9 mouse cellular contexts compared by ENCODE assay signal in genomic region chr1:165046637-165047036, GRCm38 (mm10).
DNase-seq lines count a peak whose midpoint lies in the region; ATAC-seq and TF ChIP-seq lines count a peak whose summit lies in the region.
"Had no signal": no experiment of that assay in that cellular context is flagged by ENCODE, and none has a peak within 500 bp of the region (broad histone marks: within the 10 kb centered on the region; RNA-seq: fewer than 3 reads in every experiment).

No protein-coding gene starts in this region.

- TF ChIP-seq CTCF in kidney, adult 2 months (conservative IDR thresholded peaks at IDR 0.05; ENCODE audit: insufficient read depth, insufficient read length, low read depth, low read length): no peak
- no peak for TF ChIP-seq CTCF in gastrocnemius, adult 2 months (IDR thresholded peaks at IDR 0.05)
- no peak for TF ChIP-seq CTCF in lung, postnatal 0 days (IDR thresholded peaks at IDR 0.05)

- no peaks in the 10 kb centered on the region for H3K36me3 ChIP-seq in kidney, embryonic 14.5 days (ENCODE audit: control insufficient read depth, insufficient read depth, low read length)
- H3K36me3 ChIP-seq in kidney, adult 2 months (ENCODE audit: control insufficient read depth, insufficient read depth, low read length): no peaks in the 10 kb centered on the region
- H3K36me3 ChIP-seq in hindbrain, embryonic 14.5 days (replicated peaks; ENCODE audit: control insufficient read depth, insufficient read depth): no peaks in the 10 kb centered on the region
- no peaks in the 10 kb centered on the region for H3K36me3 ChIP-seq in lung, postnatal 0 days (ENCODE audit: insufficient read depth, low read length)

- ATAC-seq in kidney, embryonic 14.5 days (ENCODE audit: low FRiP score, low TSS enrichment): peak; percentile 89
- ATAC-seq in hindbrain, embryonic 14.5 days (ENCODE audit: low FRiP score): peak; percentile 60
- peak; percentile 43 for ATAC-seq in lung, postnatal 0 days

- TF ChIP-seq POLR2A in kidney, adult 2 months (IDR thresholded peaks at IDR 0.05; ENCODE audit: low read depth, low read length): no peak

- intact Hi-C loops in gastrocnemius, adult 2 months (cut with DNase I): no loop called here

- H3K9ac ChIP-seq in kidney, embryonic 14.5 days (ENCODE audit: low read depth, low read length): no peak overlapping the region
- H3K9ac ChIP-seq in hindbrain, embryonic 14.5 days: peak overlapping the region; percentile 39; the same call in 1 of the 2 replicates
- no peak overlapping the region for H3K9ac ChIP-seq in lung, postnatal 0 days (replicated peaks; ENCODE audit: low read depth)

- no peaks in the 10 kb centered on the region for H3K9me3 ChIP-seq in kidney, embryonic 14.5 days (ENCODE audit: control insufficient read depth, low read length)
- H3K9me3 ChIP-seq in hindbrain, embryonic 14.5 days (ENCODE audit: control insufficient read depth, low read length): no peaks in the 10 kb centered on the region
- no peaks in the 10 kb centered on the region for H3K9me3 ChIP-seq in lung, postnatal 0 days (ENCODE audit: low read length)

- DNase-seq in kidney, adult 2 months: no peak
- DNase-seq in cerebellum, postnatal 25 days: peak; percentile 48 to 51
- DNase-seq in gastrocnemius, adult 2 months: peak; percentile 41
- DNase-seq in hindbrain, embryonic 14.5 days (ENCODE audit: low spot score): peak; percentile 46
- DNase-seq in lung, postnatal 0 days (ENCODE audit: low spot score): peak; percentile 17
- DNase-seq in retina, postnatal 1 day: peak; percentile 32
- DNase-seq in B cell, adult 2 months: no peak

- no peak for TF ChIP-seq EP300 in lung, postnatal 0 days (IDR thresholded peaks at IDR 0.05)

- H3K27me3 ChIP-seq in kidney, embryonic 14.5 days (ENCODE audit: control insufficient read depth, insufficient read depth, low read length): no peaks in the 10 kb centered on the region
- H3K27me3 ChIP-seq in kidney, adult 2 months (replicated peaks; ENCODE audit: control insufficient read depth, insufficient read depth, low read length): no peaks in the 10 kb centered on the region
- H3K27me3 ChIP-seq in hindbrain, embryonic 14.5 days (ENCODE audit: control insufficient read depth, insufficient read depth, low read length): no peaks in the 10 kb centered on the region
- no peaks in the 10 kb centered on the region for H3K27me3 ChIP-seq in lung, postnatal 0 days (replicated peaks; ENCODE audit: insufficient read depth, low read length)

- 9% methylated on average over 7 of the region's 7 CpGs for WGBS in kidney, embryonic 14.5 days
- 26% methylated on average over 7 of the region's 7 CpGs for WGBS in kidney, adult 2 months
- 25% methylated on average over 7 of the region's 7 CpGs for WGBS in hindbrain, embryonic 14.5 days
- WGBS in lung, postnatal 0 days: 11% methylated on average over 6 of the region's 7 CpGs

- no peak overlapping the region for H3K27ac ChIP-seq in kidney, embryonic 14.5 days (ENCODE audit: low read depth, low read length)
- no peak overlapping the region for H3K27ac ChIP-seq in kidney, adult 2 months (ENCODE audit: insufficient read depth, low read depth, low read length)
- H3K27ac ChIP-seq in gastrocnemius, adult 2 months: peak overlapping the region; percentile 16
- peak overlapping the region; percentile 82 for H3K27ac ChIP-seq in hindbrain, embryonic 14.5 days
- no peak overlapping the region for H3K27ac ChIP-seq in lung, postnatal 0 days (ENCODE audit: low read length)
- H3K27ac ChIP-seq: macrophage had no signal

- peaks cover 3% of the 10 kb centered on the region; the same call in 1 of the 2 replicates for H3K4me1 ChIP-seq in kidney, embryonic 14.5 days (ENCODE audit: control insufficient read depth, insufficient read depth, low read length)
- no peaks in the 10 kb centered on the region for H3K4me1 ChIP-seq in kidney, adult 2 months (ENCODE audit: control insufficient read depth, insufficient read depth, low read length)
- peaks cover 10% of the 10 kb centered on the region for H3K4me1 ChIP-seq in hindbrain, embryonic 14.5 days (replicated peaks; ENCODE audit: control insufficient read depth, insufficient read depth, low read length)
- H3K4me1 ChIP-seq in lung, postnatal 0 days (ENCODE audit: insufficient read depth, low read depth, low read length): no peaks in the 10 kb centered on the region

- H3K4me3 ChIP-seq in kidney, embryonic 14.5 days (ENCODE audit: low read length): no peak overlapping the region
- H3K4me3 ChIP-seq in kidney, adult 2 months (ENCODE audit: insufficient read depth, low read depth, low read length): no peak overlapping the region
- H3K4me3 ChIP-seq in gastrocnemius, adult 2 months: no peak overlapping the region
- no peak overlapping the region for H3K4me3 ChIP-seq in hindbrain, embryonic 14.5 days (replicated peaks; ENCODE audit: low read length)
- H3K4me3 ChIP-seq in lung, postnatal 0 days (ENCODE audit: low read depth, low read length): no peak overlapping the region

- H3K4me2 ChIP-seq in kidney, embryonic 14.5 days (replicated peaks; ENCODE audit: low read depth, low read length): no peak overlapping the region
- H3K4me2 ChIP-seq in hindbrain, embryonic 14.5 days (replicated peaks): no peak overlapping the region
- no peak overlapping the region for H3K4me2 ChIP-seq in lung, postnatal 0 days (replicated peaks; ENCODE audit: low read depth, low read length)

Comparison
In these comparisons a context has a peak if more than half of its experiments do, and no peak if none do; other contexts are left out.
1. H3K27ac ChIP-seq: peak in gastrocnemius, adult 2 months (single experiment) and hindbrain, embryonic 14.5 days (single experiment); none in kidney, embryonic 14.5 days (single experiment), kidney, adult 2 months (single experiment) and lung, postnatal 0 days (single experiment).
2. DNase-seq: peak in cerebellum, postnatal 25 days (2 of 2), gastrocnemius, adult 2 months (single experiment), hindbrain, embryonic 14.5 days (single experiment), lung, postnatal 0 days (single experiment) and retina, postnatal 1 day (single experiment); none in kidney, adult 2 months (single experiment) and B cell, adult 2 months (0 of 2).
3. Peak in every context shown above with its lines, with median percentiles within 50 percentile points of each other: ATAC-seq.